Mouse (Mus musculus): ENCODE measurements at regions not wholly inside any gene's neighbourhood (a gene's known extent, or its start where the extent isn't known, plus 50 kb on each side); places are given as distances from the start of the nearest gene placed in this dataset.
A peak's percentile ranks its signal among the peaks of the same experiment; 100 is the strongest.

DNA sequence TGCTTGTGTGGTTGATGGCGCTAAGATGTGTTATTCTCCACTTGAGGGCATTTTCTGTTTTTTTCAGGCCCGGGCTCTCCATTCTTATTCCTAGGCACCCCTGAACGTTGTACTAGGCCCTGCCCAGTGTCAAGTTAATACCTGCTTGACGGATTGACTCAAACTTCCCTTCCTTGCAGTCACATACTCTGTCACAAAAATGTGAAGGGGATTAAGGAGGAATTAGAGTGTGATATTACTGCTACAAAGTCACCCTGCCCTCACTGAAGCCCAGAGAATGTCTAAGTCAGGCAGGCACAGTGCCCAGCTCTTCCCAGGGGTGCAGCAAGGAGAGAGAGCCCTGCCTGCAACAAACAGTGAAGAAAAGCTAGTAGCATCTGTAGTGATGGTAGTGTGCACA is 147.9 kb upstream of the Camk1g start:
- H3K27ac ChIP-seq (ENCODE audit: low read depth): peak overlapping the region; percentile 40; the same call in 1 of the 2 replicates
- H3K4me1 ChIP-seq (replicated peaks; ENCODE audit: control insufficient read depth, insufficient read depth, low read length): peaks cover 33% of the 10 kb centered on the region; the same call in 1 of the 2 replicates
- H3K4me2 ChIP-seq (ENCODE audit: low read length): no peak overlapping the region
- H3K9me3 ChIP-seq (ENCODE audit: control insufficient read depth, low read length): no peaks in the 10 kb centered on the region
- no peak overlapping the region for H3K9ac ChIP-seq (ENCODE audit: low read length)
- H3K27me3 ChIP-seq (replicated peaks; ENCODE audit: control insufficient read depth, insufficient read depth, low read length): no peaks in the 10 kb centered on the region
- H3K4me3 ChIP-seq (ENCODE audit: low read depth, low read length): no peak overlapping the region
- no peaks in the 10 kb centered on the region for H3K36me3 ChIP-seq (ENCODE audit: control insufficient read depth, insufficient read depth, low read length)
- DNase-seq (ENCODE audit: low spot score) (no peak), ATAC-seq (replicated peaks; ENCODE audit: low FRiP score, low TSS enrichment, low read depth) (no peak)
- 52% methylated on average over 4 of the region's 4 CpGs for WGBS

DNA sequence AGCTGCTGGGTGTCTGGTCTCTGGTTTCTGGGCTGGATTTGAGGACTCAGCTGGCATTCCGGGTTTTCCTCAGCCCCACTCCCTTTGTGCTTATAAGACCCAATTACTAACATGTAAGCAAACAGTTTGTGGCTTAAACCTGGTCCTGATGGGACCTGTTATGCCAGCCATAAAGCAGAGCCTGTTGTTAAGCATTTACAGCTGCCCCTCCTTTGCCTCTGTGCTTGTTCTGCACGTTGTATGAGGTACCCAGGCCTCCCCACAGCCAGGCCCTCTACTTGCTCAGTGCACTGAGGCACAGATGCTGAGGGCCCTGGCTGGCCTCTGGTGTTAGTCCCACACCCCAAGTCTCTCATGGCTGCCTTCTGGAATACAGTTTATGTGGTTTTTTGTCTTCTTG is 147.2 kb upstream of the Camk1g start:
- no peak overlapping the region for H3K4me2 ChIP-seq (ENCODE audit: low read length)
- no peak overlapping the region for H3K9ac ChIP-seq (ENCODE audit: low read length)
- no peak for ATAC-seq (replicated peaks; ENCODE audit: low FRiP score, low TSS enrichment, low read depth)
- H3K9me3 ChIP-seq (ENCODE audit: control insufficient read depth, low read length): no peaks in the 10 kb centered on the region
- no peak for DNase-seq (ENCODE audit: low spot score)
- H3K36me3 ChIP-seq (ENCODE audit: control insufficient read depth, insufficient read depth, low read length): no peaks in the 10 kb centered on the region
- no peaks in the 10 kb centered on the region for H3K27me3 ChIP-seq (replicated peaks; ENCODE audit: control insufficient read depth, insufficient read depth, low read length)
- H3K4me3 ChIP-seq (ENCODE audit: low read depth, low read length): no peak overlapping the region
- H3K27ac ChIP-seq (ENCODE audit: low read depth): no peak overlapping the region
- WGBS: 37% methylated on average over 2 of the region's 2 CpGs
- H3K4me1 ChIP-seq (replicated peaks; ENCODE audit: control insufficient read depth, insufficient read depth, low read length): peaks cover 33% of the 10 kb centered on the region; the same call in 1 of the 2 replicates

DNA sequence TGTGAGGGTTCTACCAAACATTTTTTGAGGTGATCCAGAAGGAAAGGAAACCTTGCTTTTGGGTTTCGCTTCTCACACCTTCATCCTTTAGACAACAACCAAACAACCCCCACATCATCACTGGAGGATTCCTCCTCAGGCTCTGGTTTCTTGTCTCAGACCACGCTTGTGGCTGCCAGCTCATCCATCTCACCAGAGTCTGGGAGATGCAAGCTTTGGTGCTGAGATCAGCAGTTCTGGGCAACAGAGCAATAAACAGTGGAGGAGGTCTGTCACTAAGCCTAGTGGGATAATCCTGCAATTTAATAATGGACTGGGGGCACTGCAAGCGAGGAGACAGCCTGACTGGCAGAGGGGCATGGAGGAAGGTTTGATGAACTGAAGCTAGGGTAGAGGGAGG is 146.3 kb upstream of the Camk1g start:
- H3K36me3 ChIP-seq (ENCODE audit: control insufficient read depth, insufficient read depth, low read length): no peaks in the 10 kb centered on the region
- no peak for ATAC-seq (replicated peaks; ENCODE audit: low FRiP score, low TSS enrichment, low read depth)
- no peak overlapping the region for H3K9ac ChIP-seq (ENCODE audit: low read length)
- WGBS: 53% methylated on average over 3 of the region's 3 CpGs
- no peaks in the 10 kb centered on the region for H3K27me3 ChIP-seq (replicated peaks; ENCODE audit: control insufficient read depth, insufficient read depth, low read length)
- H3K4me3 ChIP-seq (ENCODE audit: low read depth, low read length): no peak overlapping the region
- DNase-seq (ENCODE audit: low spot score): no peak
- no peak overlapping the region for H3K27ac ChIP-seq (ENCODE audit: low read depth)
- no peaks in the 10 kb centered on the region for H3K9me3 ChIP-seq (ENCODE audit: control insufficient read depth, low read length)
- H3K4me1 ChIP-seq (replicated peaks; ENCODE audit: control insufficient read depth, insufficient read depth, low read length): peaks cover 33% of the 10 kb centered on the region; the same call in 1 of the 2 replicates
- H3K4me2 ChIP-seq (ENCODE audit: low read length): no peak overlapping the region

DNA sequence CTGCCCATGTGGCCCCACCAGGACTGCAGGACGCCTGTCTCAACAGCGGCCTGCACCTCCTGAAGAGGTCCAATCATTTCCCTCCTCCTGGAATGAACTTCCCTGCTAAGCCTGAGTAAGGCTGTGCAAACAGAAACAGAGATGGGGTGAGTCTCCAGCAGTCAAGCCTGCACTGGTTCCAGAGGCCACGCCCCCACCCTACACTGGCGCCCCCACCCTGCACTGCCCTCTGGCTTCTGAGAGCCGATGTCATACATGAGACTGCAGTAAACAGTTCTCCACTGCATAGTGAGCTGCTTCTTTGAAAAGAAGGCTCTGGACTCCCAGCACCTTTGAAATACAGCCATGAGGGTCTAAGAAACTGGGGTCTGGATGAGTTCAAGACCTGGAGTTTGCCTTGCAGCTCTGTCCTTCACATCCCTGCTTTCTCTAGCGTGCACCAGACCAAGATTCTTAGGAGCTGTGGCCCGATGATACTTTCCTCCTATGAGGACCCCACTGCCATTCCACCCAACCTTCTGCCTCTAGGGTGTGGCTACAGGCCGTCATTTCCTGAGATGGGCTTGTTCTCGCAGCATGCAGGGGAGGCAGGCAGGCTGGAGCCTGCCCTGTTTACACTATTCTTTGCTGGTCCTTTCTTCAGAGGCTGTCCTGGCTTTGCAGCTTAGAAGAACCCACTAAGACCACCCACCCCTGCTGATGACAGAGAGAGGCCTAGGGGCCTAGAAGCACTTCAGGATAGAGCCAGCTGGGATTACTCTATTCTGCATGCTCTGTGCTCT is 144.0 kb upstream of the Camk1g start:
- no peaks in the 10 kb centered on the region for H3K27me3 ChIP-seq (replicated peaks; ENCODE audit: control insufficient read depth, insufficient read depth, low read length)
- 20% methylated on average over 9 of the region's 9 CpGs for WGBS
- no peaks in the 10 kb centered on the region for H3K36me3 ChIP-seq (ENCODE audit: control insufficient read depth, insufficient read depth, low read length)
- peak overlapping the region; percentile 51 for H3K27ac ChIP-seq (ENCODE audit: low read depth)
- peaks cover 34% of the 10 kb centered on the region; the same call in 1 of the 2 replicates for H3K4me1 ChIP-seq (replicated peaks; ENCODE audit: control insufficient read depth, insufficient read depth, low read length)
- no peaks in the 10 kb centered on the region for H3K9me3 ChIP-seq (ENCODE audit: control insufficient read depth, low read length)
- peak; percentile 68 for DNase-seq (ENCODE audit: low spot score)
- ATAC-seq (replicated peaks; ENCODE audit: low FRiP score, low TSS enrichment, low read depth): peak; percentile 87
- no peak overlapping the region for H3K4me2 ChIP-seq (ENCODE audit: low read length)
- no peak overlapping the region for H3K9ac ChIP-seq (ENCODE audit: low read length)
- H3K4me3 ChIP-seq (ENCODE audit: low read depth, low read length): no peak overlapping the region

DNA sequence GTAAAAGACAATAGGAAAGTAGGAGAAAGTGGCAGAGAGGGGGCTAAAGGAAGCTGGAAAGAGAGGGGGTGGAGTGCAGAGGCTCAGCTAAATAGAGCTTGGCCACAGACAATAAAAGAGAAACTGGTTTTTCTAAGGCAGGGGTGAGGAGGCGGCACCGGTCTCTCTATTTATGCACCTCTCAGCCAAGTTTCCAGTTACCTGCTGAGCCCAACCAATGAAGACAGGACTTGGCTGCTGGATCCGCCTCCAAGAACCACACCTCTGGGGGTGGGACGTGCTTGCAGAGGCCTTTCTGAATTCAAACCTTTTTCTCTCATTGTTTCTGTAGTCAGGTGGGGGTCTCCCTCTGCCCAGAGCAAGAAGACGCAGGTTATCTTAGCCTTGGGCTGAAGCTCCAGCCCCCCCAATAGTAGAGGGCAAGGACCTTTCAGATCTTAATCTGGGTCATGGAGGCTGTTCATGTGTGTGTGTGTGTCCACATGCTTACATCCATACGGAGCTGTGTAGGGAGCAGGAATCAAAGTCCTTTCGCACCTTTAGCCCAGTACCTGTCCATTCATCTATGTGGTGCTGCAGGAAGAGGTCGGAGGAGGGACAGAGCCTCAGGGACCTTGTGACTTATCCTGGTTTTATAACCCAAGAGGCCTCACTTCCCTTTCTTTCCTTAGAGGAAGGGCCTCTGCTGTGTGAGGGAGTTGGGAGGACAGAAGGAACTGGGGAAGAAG is 140.1 kb upstream of the Camk1g start:
- DNase-seq (ENCODE audit: low spot score) (peak; percentile 69), ATAC-seq (replicated peaks; ENCODE audit: low FRiP score, low TSS enrichment, low read depth) (peak; percentile 87)
- Histone ChIP-seq H3K4me2 (ENCODE audit: low read length) (peak overlapping the region; percentile 40), H3K9me3 (ENCODE audit: control insufficient read depth, low read length) (no peaks in the 10 kb centered on the region), H3K9ac (ENCODE audit: low read length) (no peak overlapping the region), H3K4me1 (replicated peaks; ENCODE audit: control insufficient read depth, insufficient read depth, low read length) (peaks cover 22% of the 10 kb centered on the region; the same call in 1 of the 2 replicates), H3K4me3 (ENCODE audit: low read depth, low read length) (peak overlapping the region; percentile 22; the same call in 1 of the 2 replicates), H3K27me3 (replicated peaks; ENCODE audit: control insufficient read depth, insufficient read depth, low read length) (no peaks in the 10 kb centered on the region), H3K36me3 (ENCODE audit: control insufficient read depth, insufficient read depth, low read length) (no peaks in the 10 kb centered on the region), H3K27ac (ENCODE audit: low read depth) (peak overlapping the region; percentile 70)
- 48% methylated on average over 8 of the region's 8 CpGs for WGBS

DNA sequence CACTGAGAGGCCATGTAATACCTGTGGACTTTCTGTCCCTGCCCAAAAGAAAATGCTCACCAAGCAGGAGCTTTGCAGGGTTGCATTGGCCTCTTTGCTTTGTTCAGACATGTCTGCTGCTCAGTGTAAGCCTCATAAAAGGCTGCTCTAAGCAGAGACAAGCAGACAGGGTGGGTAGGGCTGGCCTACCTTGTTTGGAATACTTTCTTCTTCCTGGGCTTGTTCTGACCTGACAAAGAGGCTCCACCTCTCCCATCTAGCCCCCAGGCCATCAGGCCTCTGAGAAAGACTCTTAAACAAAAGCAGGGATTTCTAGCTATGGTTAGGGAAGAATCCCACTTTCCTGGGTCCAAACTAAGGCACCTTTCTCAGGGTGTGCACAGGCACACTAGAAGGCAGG is 138.2 kb upstream of the Camk1g start:
- Histone ChIP-seq H3K36me3 (ENCODE audit: control insufficient read depth, insufficient read depth, low read length) (no peaks in the 10 kb centered on the region), H3K4me2 (ENCODE audit: low read length) (no peak overlapping the region), H3K27ac (ENCODE audit: low read depth) (0 out of 2 replicates have a peak overlapping the region, but pooled peaks have one; percentile 17), H3K4me3 (ENCODE audit: low read depth, low read length) (no peak overlapping the region), H3K9ac (ENCODE audit: low read length) (no peak overlapping the region), H3K4me1 (replicated peaks; ENCODE audit: control insufficient read depth, insufficient read depth, low read length) (peaks cover 6% of the 10 kb centered on the region; the same call in 1 of the 2 replicates), H3K9me3 (ENCODE audit: control insufficient read depth, low read length) (no peaks in the 10 kb centered on the region), H3K27me3 (replicated peaks; ENCODE audit: control insufficient read depth, insufficient read depth, low read length) (no peaks in the 10 kb centered on the region)
- ATAC-seq (replicated peaks; ENCODE audit: low FRiP score, low TSS enrichment, low read depth): no peak
- DNase-seq (ENCODE audit: low spot score): no peak

DNA sequence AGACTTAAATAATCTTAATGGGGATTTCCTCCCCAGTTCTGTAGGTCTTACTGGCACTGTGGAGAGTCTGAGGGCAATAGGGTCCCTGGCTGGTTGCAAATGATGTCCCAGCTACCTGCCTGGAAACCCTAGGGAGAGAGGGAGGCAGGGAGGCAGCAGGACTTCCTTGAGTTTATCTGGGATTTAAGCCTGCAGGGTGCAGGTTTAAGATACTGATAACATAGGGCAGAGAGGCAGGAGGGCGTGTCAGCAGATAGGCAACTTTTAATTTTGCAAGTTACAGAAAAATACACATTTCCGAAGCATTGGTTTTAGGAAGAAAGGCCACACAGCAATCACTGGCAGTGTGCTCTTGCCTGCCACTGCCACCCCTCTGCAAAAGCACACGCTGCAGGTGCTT is 136.9 kb upstream of the Camk1g start:
- WGBS: 79% methylated on average over 3 of the region's 3 CpGs
- DNase-seq (ENCODE audit: low spot score) (no peak), ATAC-seq (replicated peaks; ENCODE audit: low FRiP score, low TSS enrichment, low read depth) (no peak)
- no peak overlapping the region for H3K9ac ChIP-seq (ENCODE audit: low read length)
- H3K4me1 ChIP-seq (replicated peaks; ENCODE audit: control insufficient read depth, insufficient read depth, low read length): 0 out of 2 replicates have a peak, but pooled peaks cover 6% of the 10 kb centered on the region
- no peaks in the 10 kb centered on the region for H3K9me3 ChIP-seq (ENCODE audit: control insufficient read depth, low read length)
- no peaks in the 10 kb centered on the region for H3K36me3 ChIP-seq (ENCODE audit: control insufficient read depth, insufficient read depth, low read length)
- no peaks in the 10 kb centered on the region for H3K27me3 ChIP-seq (replicated peaks; ENCODE audit: control insufficient read depth, insufficient read depth, low read length)
- no peak overlapping the region for H3K4me2 ChIP-seq (ENCODE audit: low read length)
- H3K4me3 ChIP-seq (ENCODE audit: low read depth, low read length): no peak overlapping the region
- H3K27ac ChIP-seq (ENCODE audit: low read depth): no peak overlapping the region

DNA sequence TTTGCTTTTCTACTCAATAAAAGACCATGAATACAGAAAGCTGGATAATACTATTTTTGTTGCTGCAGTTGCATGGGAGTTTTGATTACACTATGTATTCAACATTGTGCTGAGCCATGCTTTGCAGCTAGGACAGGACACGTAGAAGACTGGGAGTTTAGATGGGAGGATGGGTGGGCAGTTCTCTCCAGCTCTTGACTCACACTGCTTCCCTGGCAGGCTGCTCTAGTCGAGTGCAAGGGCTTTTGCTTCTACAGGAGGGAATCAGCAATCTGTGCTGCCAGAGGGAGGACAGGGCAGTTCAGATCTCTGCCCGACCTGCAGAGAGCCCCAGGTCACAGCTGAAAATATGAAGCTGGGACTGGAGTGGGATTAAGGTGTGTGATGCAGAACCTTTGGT is 135.3 kb upstream of the Camk1g start:
- H3K9ac ChIP-seq (ENCODE audit: low read length): no peak overlapping the region
- H3K27me3 ChIP-seq (replicated peaks; ENCODE audit: control insufficient read depth, insufficient read depth, low read length): no peaks in the 10 kb centered on the region
- DNase-seq (ENCODE audit: low spot score): no peak
- no peak for ATAC-seq (replicated peaks; ENCODE audit: low FRiP score, low TSS enrichment, low read depth)
- WGBS: 31% methylated on average over 3 of the region's 3 CpGs
- H3K27ac ChIP-seq (ENCODE audit: low read depth): no peak overlapping the region
- no peak overlapping the region for H3K4me3 ChIP-seq (ENCODE audit: low read depth, low read length)
- H3K36me3 ChIP-seq (ENCODE audit: control insufficient read depth, insufficient read depth, low read length): no peaks in the 10 kb centered on the region
- no peaks in the 10 kb centered on the region for H3K4me1 ChIP-seq (replicated peaks; ENCODE audit: control insufficient read depth, insufficient read depth, low read length)
- H3K4me2 ChIP-seq (ENCODE audit: low read length): no peak overlapping the region
- H3K9me3 ChIP-seq (ENCODE audit: control insufficient read depth, low read length): no peaks in the 10 kb centered on the region
